Mouse (Mus musculus): ENCODE data around the gene Slc27a3.
"Not testable (repeated sequence)": the region's sequence is repeated elsewhere in the genome, so short reads cannot be mapped to it uniquely, and the experiment has no call there.

Gene Slc27a3

GRCm38 (mm10) chr3:90342853-90343252, 46.9 kb downstream of the Slc27a3 start:
- in situ Hi-C loops (cut with MboI), result not testable (repeated sequence)

GRCm38 (mm10) chr3:90340177-90340576, 49.6 kb downstream of the Slc27a3 start:
- in situ Hi-C loops (cut with MboI), result no loop called here

GRCm38 (mm10) chr3:90338190-90338589, 51.5 kb downstream of the Slc27a3 start:
- in situ Hi-C loops (cut with MboI), result no loop called here

GRCm38 (mm10) chr3:90335517-90335916, 54.2 kb downstream of the Slc27a3 start:
- in situ Hi-C loops (cut with MboI), result no loop called here

All from mature B cell (primary cell).